Mouse (Mus musculus) MEL (cell line): ENCODE data around the gene H60b. TPM values are rescaled to one million over a fixed set of nuclear protein-coding genes. Genes with fewer than 3 reads are reported as not detected.
"Not testable (repeated sequence)": the region's sequence is repeated elsewhere in the genome, so short reads cannot be mapped to it uniquely, and the experiment has no call there.

ENCODE experiments used
- DNase-seq: peaks from one replicate; pipeline ENCODE4 v3.0.0; 2011; ENCODE audit warnings: low read depth, low spot score
- H3K27ac ChIP-seq: 2 replicates; pipeline ENCODE4 v1.5.1; 2012; ENCODE audit warnings: low read depth, mild to moderate bottlenecking, control low read depth, low read length, moderate library complexity; ENCODE audit not compliant: control insufficient read depth
- H3K27me3 ChIP-seq, 2 experiments: fragments of 150-350 bp in 1 of 2; sonication (generic) in 1 of 2; 2 replicates each; pipeline ENCODE4 v1.6.1; 2012; ENCODE audit warnings: low read length in 2 of 2, mild to moderate bottlenecking in 2 of 2, improper control_type of control experiment in 1 of 2, moderate library complexity in 1 of 2; ENCODE audit not compliant: insufficient read depth in 2 of 2, control insufficient read depth in 1 of 2
- H3K36me3 ChIP-seq, 2 experiments: 2 replicates each; pipeline ENCODE4 v1.6.1; 2012 to 2014; ENCODE audit warnings: low read length in 2 of 2, improper control_type of control experiment in 1 of 2, inconsistent platforms in 1 of 2, mild to moderate bottlenecking in 1 of 2; ENCODE audit not compliant: insufficient read depth in 2 of 2, control insufficient read depth in 1 of 2
- H3K4me1 ChIP-seq, 2 experiments: fragments of 150-350 bp in 1 of 2; sonication (generic) in 1 of 2; 2 replicates each; pipeline ENCODE4 v1.6.1; 2012; ENCODE audit warnings: low read length in 2 of 2, improper control_type of control experiment in 1 of 2, mild to moderate bottlenecking in 1 of 2; ENCODE audit not compliant: insufficient read depth in 2 of 2, control insufficient read depth in 1 of 2
- H3K4me3 ChIP-seq, 2 experiments: fragments of 150-350 bp in 1 of 2; sonication (generic) in 1 of 2; 2 replicates each; pipeline ENCODE4 v1.5.1; 2012; ENCODE audit warnings: low read depth in 2 of 2, low read length in 2 of 2, mild to moderate bottlenecking in 2 of 2, moderate library complexity in 2 of 2, control low read depth in 1 of 2, improper control_type of control experiment in 1 of 2; ENCODE audit not compliant: control insufficient read depth in 1 of 2, insufficient read depth in 1 of 2
- H3K79me2 ChIP-seq: 2 replicates; pipeline ENCODE4 v1.6.1; 2012; ENCODE audit warnings: mild to moderate bottlenecking, low read length, moderate library complexity; ENCODE audit not compliant: control insufficient read depth, poor library complexity, insufficient read depth
- H3K9ac ChIP-seq: 2 replicates; pipeline ENCODE4 v1.6.1; 2012; ENCODE audit warnings: low read depth, mild to moderate bottlenecking, control low read depth, low read length, moderate library complexity; ENCODE audit not compliant: control insufficient read depth, poor library complexity, severe bottlenecking
- H3K9me3 ChIP-seq: fragments of 150-350 bp; sonication (generic); replicated peaks from 2 replicates; pipeline ENCODE4 v1.6.1; 2012; ENCODE audit warnings: mild to moderate bottlenecking, low read length, improper control_type of control experiment, moderate library complexity; ENCODE audit not compliant: insufficient read depth
- CTCF ChIP-seq, 3 experiments: IDR thresholded peaks in 2 of 3; conservative IDR thresholded peaks in 1 of 3; 2 replicates each; pipeline ENCODE4 v1.5.1; 2011 to 2012; ENCODE audit warnings: low read length in 3 of 3, low read depth in 2 of 3, mild to moderate bottlenecking in 2 of 3, improper control_type of control experiment in 1 of 3, inconsistent platforms in 1 of 3, mixed read lengths in 1 of 3, moderate library complexity in 1 of 3; ENCODE audit not compliant: control insufficient read depth in 1 of 3, insufficient read depth in 1 of 3, poor library complexity in 1 of 3, severe bottlenecking in 1 of 3
- E2F4 ChIP-seq: IDR thresholded peaks from 2 replicates; pipeline ENCODE4 v1.6.1; 2011; ENCODE audit warnings: low read depth, low read length, improper control_type of control experiment, borderline replicate concordance
- JUND ChIP-seq: IDR thresholded peaks from 2 replicates; pipeline ENCODE4 v1.6.1; 2011; ENCODE audit warnings: low read depth, mild to moderate bottlenecking, improper control_type of control experiment, low read length
- MEF2A ChIP-seq: IDR thresholded peaks from 2 replicates; pipeline ENCODE4 v1.6.1; 2014; ENCODE audit warnings: low read depth, mild to moderate bottlenecking, inconsistent platforms, low read length, improper control_type of control experiment; ENCODE audit not compliant: poor library complexity, insufficient replicate concordance, severe bottlenecking; ENCODE audit errors: extremely low read depth
- RAD21 ChIP-seq: IDR thresholded peaks from 2 replicates; pipeline ENCODE4 v1.6.1; 2011; ENCODE audit warnings: mild to moderate bottlenecking, low read depth, low read length, improper control_type of control experiment
- RCOR1 ChIP-seq: IDR thresholded peaks from 2 replicates; pipeline ENCODE4 v1.6.1; 2012; ENCODE audit warnings: low read depth, mild to moderate bottlenecking, inconsistent platforms, low read length, improper control_type of control experiment
- SIN3A ChIP-seq: IDR thresholded peaks from 2 replicates; pipeline ENCODE4 v1.6.1; 2012; ENCODE audit warnings: low read length, improper control_type of control experiment, inconsistent platforms
- SMC3 ChIP-seq: IDR thresholded peaks from 2 replicates; pipeline ENCODE4 v1.6.1; 2011; ENCODE audit warnings: low read depth, low read length, improper control_type of control experiment
- TAL1 ChIP-seq: IDR thresholded peaks from 2 replicates; pipeline ENCODE4 v1.6.1; 2012; ENCODE audit warnings: mild to moderate bottlenecking, inconsistent platforms, low read length, moderate library complexity, mixed read lengths
- UBTF ChIP-seq: IDR thresholded peaks from 2 replicates; pipeline ENCODE4 v1.6.1; 2012; ENCODE audit warnings: low read depth, mild to moderate bottlenecking, inconsistent platforms, low read length, improper control_type of control experiment, moderate library complexity, borderline replicate concordance; ENCODE audit not compliant: insufficient read depth
- ZKSCAN1 ChIP-seq: IDR thresholded peaks from 2 replicates; pipeline ENCODE4 v1.6.1; 2012; ENCODE audit warnings: low read depth, mild to moderate bottlenecking, inconsistent platforms, low read length, improper control_type of control experiment, moderate library complexity
- polyA plus RNA-seq, 2 experiments: library from polyadenylated mRNA; stranded (reverse) in 1 of 2; unstranded in 1 of 2; fragments of >175 nt in 1 of 2; fragments of >200 nt in 1 of 2; gene quantifications; 2 replicates each; pipeline versions ENCODE4 v1.2.1 to v1.2.4; 2012; ENCODE audit warnings: low replicate concordance in 2 of 2, low read depth in 1 of 2; ENCODE audit not compliant: insufficient read length in 2 of 2, insufficient read depth in 1 of 2, missing spikeins in 1 of 2
- total RNA-seq: library from RNA; depleted of rRNA; stranded (reverse); fragments of 300-350 nt; gene quantifications from 2 replicates; pipeline ENCODE4 v1.2.3, GENCODE M21; 2012

The H60b gene
- total and polyA plus RNA-seq, 3 experiments: not detected

DNA sequence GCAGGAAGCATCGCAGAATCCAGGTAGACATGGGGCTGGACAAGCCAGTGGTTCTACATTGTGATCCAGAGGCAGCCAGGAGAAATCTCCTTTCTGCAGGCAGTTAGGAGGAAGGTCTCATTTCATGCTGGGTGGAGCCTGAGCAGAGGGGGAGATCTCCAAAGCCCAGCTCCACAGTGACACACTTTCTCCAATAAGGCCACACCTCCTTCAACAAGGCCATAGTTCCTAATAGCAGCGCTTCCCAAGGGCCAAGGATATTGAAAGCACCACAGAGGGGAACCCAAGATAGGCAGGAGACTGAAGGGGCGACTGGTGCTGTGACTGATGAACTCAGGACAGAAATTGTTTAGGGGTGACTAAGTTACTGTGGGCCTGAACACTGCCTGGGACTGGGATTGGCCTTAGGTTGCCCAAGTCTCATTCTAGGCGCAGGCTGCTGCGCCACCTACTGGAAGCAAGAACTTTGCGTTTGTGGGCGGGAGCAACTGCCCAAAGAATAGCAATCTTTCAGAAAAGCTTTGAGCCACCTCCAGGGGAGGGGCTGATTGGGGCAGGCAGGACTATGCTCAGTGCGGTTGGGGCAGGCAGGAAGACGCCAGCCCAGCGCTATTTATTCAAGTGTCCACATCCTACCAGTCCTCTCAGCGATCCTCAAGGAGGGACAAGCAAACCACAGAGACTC, 53.8 kb downstream of the H60b start:
- not testable (repeated sequence) for H3K27me3 ChIP-seq, H3K27ac ChIP-seq, H3K9ac ChIP-seq, H3K4me1 ChIP-seq, H3K4me3 ChIP-seq, H3K36me3 ChIP-seq, H3K79me2 ChIP-seq, H3K9me3 ChIP-seq
- TF ChIP-seq SMC3 (peak; percentile 26), RAD21 (peak; percentile 15), CTCF (IDR thresholded peaks at IDR 0.05 in 2 of 3, conservative IDR thresholded peaks at IDR 0.05 in 1 of 3; ENCODE audit: control insufficient read depth in 1 of 3, insufficient read depth in 1 of 3, low read depth in 2 of 3, low read length in 3 of 3, poor library complexity in 1 of 3, severe bottlenecking in 1 of 3) (peak in 2 of 3 experiments; percentile 30 to 58; a peak in 4 of 6 replicates)
- peak; percentile 42 for DNase-seq

DNA sequence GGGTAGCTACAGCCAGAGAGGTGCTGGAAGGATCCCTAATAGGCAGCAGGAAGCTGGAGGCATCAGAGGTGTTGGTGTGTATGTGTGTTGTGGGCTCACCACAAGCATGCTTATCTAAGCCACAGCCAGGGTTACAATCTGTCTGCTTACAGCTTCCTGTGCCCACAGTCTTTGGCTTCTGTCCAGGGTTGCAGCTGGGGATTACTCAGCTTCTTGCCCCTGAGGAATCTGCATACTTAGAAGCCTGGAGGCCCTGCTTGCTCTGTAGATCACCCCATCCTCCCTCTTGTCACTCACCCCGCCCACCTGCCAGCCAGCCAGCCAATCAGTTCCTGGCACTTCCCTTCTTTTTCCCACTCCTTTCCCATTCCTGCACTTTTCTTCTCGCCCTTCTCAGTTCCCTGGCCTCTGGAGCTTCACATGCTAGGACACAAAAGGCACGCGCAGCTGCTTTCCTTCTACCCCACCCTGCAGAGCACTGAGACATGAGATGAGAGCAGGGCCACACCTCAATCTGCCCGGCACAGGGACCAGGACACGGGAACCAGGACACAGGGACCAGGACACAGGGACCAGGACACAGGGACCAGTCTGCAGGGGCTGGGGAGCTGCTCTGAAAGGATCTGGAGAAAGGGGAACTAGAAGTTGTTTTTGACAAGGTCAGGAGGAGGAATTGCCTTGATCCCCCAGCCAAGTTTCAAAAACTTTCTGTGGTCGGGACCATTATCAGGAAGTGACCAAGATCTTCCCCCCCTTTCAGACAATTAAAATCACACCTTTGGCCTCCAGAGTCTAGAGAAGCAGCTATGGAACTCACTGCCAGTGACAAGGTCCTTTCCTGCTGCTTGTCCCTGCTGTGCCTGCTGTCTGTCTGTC, 65.3 kb downstream of the H60b start:
- H3K27ac ChIP-seq, H3K36me3 ChIP-seq, DNase-seq: not testable (repeated sequence)

DNA sequence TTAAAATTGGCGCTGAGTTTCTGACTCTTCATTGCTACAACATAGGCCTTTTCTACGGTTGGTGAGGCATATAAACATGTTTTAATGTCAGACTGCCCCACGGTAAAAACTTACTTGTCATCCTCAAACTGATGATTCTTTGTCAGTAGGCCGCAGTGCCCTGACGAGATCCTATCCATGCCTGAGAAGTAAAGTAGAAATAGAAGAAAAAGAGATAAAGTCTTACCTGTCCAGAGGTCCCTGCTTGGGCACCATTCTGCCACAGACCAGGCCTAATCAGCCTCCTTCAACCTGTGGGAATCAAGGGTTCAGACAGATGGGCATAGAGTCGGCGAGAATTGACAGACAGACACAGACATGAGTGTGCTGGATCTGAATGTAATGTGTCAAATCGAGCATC, 106.7 kb downstream of the H60b start:
- H3K79me2 ChIP-seq: no peaks in the 10 kb centered on the region
- TF ChIP-seq UBTF (no peak), ZKSCAN1 (no peak), TAL1 (no peak), JUND (no peak), RCOR1 (no peak), E2F4 (no peak), MEF2A (no peak), SIN3A (no peak), CTCF (IDR thresholded peaks at IDR 0.05 in 2 of 3, conservative IDR thresholded peaks at IDR 0.05 in 1 of 3; ENCODE audit: control insufficient read depth in 1 of 3, insufficient read depth in 1 of 3, low read depth in 2 of 3, low read length in 3 of 3, poor library complexity in 1 of 3, severe bottlenecking in 1 of 3) (no peak)
- H3K9ac ChIP-seq: no peak overlapping the region
- no peak overlapping the region for H3K4me3 ChIP-seq
- no peaks in the 10 kb centered on the region for H3K27me3 ChIP-seq
- H3K4me1 ChIP-seq: no peaks in the 10 kb centered on the region
- no peaks in the 10 kb centered on the region for H3K9me3 ChIP-seq
- DNase-seq: no peak
- H3K36me3 ChIP-seq: no peaks in the 10 kb centered on the region
- H3K27ac ChIP-seq: no peak overlapping the region

More for the DNA sequence above, 65.3 kb downstream of the H60b start:
- not testable (repeated sequence) for H3K79me2 ChIP-seq, H3K9ac ChIP-seq, H3K4me1 ChIP-seq, H3K9me3 ChIP-seq, H3K4me3 ChIP-seq, H3K27me3 ChIP-seq

DNA sequence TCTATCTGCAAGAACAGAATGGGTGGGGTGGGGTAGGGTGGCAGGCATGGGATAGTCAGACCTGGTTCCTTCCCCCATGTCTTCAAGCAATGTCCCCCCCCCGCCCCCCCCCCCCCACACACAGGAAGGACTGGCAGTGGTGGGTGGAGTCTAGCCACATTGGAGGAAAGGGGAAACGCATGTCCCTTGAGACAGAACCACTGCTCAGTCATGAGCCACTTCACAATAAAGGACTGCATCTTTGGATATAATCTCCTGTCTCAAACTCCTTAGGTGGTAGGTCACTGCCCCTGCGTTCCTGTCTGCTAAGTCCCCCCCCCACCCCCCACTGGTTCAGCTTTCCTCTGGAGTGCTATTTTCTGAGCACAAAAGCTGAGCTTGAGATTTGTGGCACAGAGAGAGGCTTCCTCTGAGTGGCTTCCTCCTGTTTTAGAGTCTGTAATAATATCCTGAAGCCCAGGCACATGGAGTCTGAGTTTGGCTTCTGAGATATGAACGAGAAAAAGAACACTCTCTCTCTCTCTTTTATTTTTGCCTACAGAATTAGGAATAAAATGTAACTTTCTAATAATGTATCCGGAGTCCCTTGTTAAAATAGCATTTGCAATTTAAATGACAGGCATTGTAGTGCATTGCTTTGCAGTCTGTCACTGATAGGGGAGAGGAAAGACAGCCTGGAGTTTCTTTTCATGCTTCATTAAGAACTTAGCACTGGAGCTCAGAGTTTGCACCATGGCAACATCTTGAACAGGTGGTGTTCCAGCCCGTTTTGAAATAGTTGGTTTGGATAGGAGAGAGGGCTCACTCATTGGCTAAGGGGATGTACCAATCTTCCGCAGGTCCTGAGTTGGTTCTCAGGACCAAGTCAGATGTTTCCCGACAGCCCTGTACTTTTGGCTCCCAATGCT, 112.7 kb downstream of the H60b start:
- not testable (repeated sequence) for H3K4me1 ChIP-seq, H3K27me3 ChIP-seq, H3K36me3 ChIP-seq, H3K79me2 ChIP-seq, H3K4me3 ChIP-seq, H3K27ac ChIP-seq, DNase-seq, H3K9me3 ChIP-seq, H3K9ac ChIP-seq
